Mouse (Mus musculus) liver, embryonic 14.5 days (tissue): ENCODE results near the gene Mthfd1l.

ENCODE experiments used
- CTCF ChIP-seq: IDR thresholded peaks from 2 replicates; pipeline ENCODE4 v1.5.1; 2016; ENCODE audit warnings: antibody characterized with exemption, low read depth, control low read depth
- EP300 ChIP-seq: IDR thresholded peaks from 2 replicates; pipeline ENCODE4 v1.6.1; 2016; ENCODE audit warnings: antibody characterized with exemption, low read depth

GRCm38 (mm10) chr10:4005191-4005590 lies 32.3 kb downstream of the Mthfd1l start:
- TF ChIP-seq CTCF (no peak), EP300 (no peak)
